ENCODE assay signal across 7 mouse cellular contexts in the genomic region with DNA sequence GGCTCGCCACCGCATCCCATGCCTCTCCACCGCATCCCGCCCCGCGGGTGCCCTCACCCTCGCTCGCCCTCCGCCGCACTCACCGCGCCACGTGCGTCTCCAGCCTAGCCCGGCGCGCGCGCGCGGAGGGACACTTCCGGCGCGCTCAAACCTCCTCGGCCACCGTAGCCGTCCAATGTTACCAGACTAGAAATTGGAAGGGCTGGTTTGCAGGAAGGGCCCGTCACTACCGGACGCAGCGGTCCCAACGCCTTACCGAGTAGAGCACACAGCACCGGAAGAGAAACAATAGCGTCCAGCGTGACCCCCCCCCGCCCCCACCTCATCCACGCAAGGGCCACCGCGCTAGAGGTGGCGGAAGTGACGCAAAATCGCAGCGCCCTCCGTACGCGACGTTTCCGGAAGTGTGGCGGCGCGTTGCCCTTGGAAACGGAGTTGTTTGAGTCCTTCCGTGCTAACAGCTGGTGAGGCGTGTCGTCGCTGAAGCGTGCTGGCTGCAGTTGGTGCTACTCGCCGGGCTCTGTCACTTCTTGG. TPM values are rescaled to one million over a fixed set of nuclear protein-coding genes. Genes with fewer than 3 reads are reported as not detected.
DNase-seq lines count a peak whose midpoint lies in the region; ATAC-seq lines count a peak whose summit lies in the region.

Gar1 (minus strand) TSS at position 362 of the 534 bp plus-strand sequence.

- H3K9ac ChIP-seq in embryonic facial prominence, embryonic 12.5 days: peak within 1 kb of the TSS; percentile 80
- H3K9ac ChIP-seq in limb, embryonic 11.5 days (ENCODE audit: low read length): peak within 1 kb of the TSS; percentile 82
- peak within 1 kb of the TSS; percentile 72 for H3K9ac ChIP-seq in midbrain, embryonic 14.5 days (replicated peaks; ENCODE audit: low read length)

- no peaks in the 10 kb centered on the region for H3K27me3 ChIP-seq in embryonic facial prominence, embryonic 12.5 days
- H3K27me3 ChIP-seq in limb, embryonic 11.5 days (ENCODE audit: control insufficient read depth, insufficient read depth, low read length): no peaks in the 10 kb centered on the region
- H3K27me3 ChIP-seq in midbrain, embryonic 14.5 days (ENCODE audit: control insufficient read depth, insufficient read depth, low read length): no peaks in the 10 kb centered on the region

- peak; percentile 93 for DNase-seq in adrenal gland, postnatal 25 days
- DNase-seq in heart, adult 11 months: peak; percentile 99
- peak; percentile 97 for DNase-seq in kidney, adult 18-20 months
- peak; percentile 97 for DNase-seq in limb, embryonic 11.5 days (ENCODE audit: low spot score)
- DNase-seq in midbrain, embryonic 14.5 days: peak; percentile 99
- DNase-seq in spleen, adult 18-20 months: peak; percentile 89 to 93

- H3K4me1 ChIP-seq in embryonic facial prominence, embryonic 12.5 days: peaks cover 8% of the 10 kb centered on the region
- peaks cover 5% of the 10 kb centered on the region for H3K4me1 ChIP-seq in limb, embryonic 11.5 days (ENCODE audit: control insufficient read depth, insufficient read depth, low read length)
- peaks cover 15% of the 10 kb centered on the region for H3K4me1 ChIP-seq in midbrain, embryonic 14.5 days (ENCODE audit: control insufficient read depth, insufficient read depth, low read length)

- H3K27ac ChIP-seq in embryonic facial prominence, embryonic 12.5 days: peak within 1 kb of the TSS; percentile 86
- H3K27ac ChIP-seq in limb, embryonic 11.5 days (replicated peaks; ENCODE audit: low read depth, low read length): peak within 1 kb of the TSS; percentile 73; the same call in 1 of the 2 replicates
- H3K27ac ChIP-seq in midbrain, embryonic 14.5 days (replicated peaks; ENCODE audit: low read depth, low read length): peak within 1 kb of the TSS; percentile 95

- ATAC-seq in embryonic facial prominence, embryonic 12.5 days (ENCODE audit: insufficient number of reproducible peaks, insufficient read depth, low FRiP score, low TSS enrichment): peak; percentile 90
- ATAC-seq in limb, embryonic 11.5 days (ENCODE audit: insufficient number of reproducible peaks, low FRiP score, low TSS enrichment, low read depth): peak; percentile 90
- ATAC-seq in midbrain, embryonic 14.5 days (ENCODE audit: low FRiP score, low TSS enrichment): peak; percentile 95

- under 1% methylated on average over 60 of the region's 60 CpGs for WGBS in embryonic facial prominence, embryonic 12.5 days
- WGBS in limb, embryonic 11.5 days: under 1% methylated on average over 60 of the region's 60 CpGs
- WGBS in midbrain, embryonic 14.5 days: under 1% methylated on average over 60 of the region's 60 CpGs

- peaks cover 11% of the 10 kb centered on the region for H3K36me3 ChIP-seq in embryonic facial prominence, embryonic 12.5 days
- peaks cover 5% of the 10 kb centered on the region; the same call in 1 of the 2 replicates for H3K36me3 ChIP-seq in limb, embryonic 11.5 days (ENCODE audit: control insufficient read depth, insufficient read depth, low read length)
- peaks cover 12% of the 10 kb centered on the region; the same call in 1 of the 2 replicates for H3K36me3 ChIP-seq in midbrain, embryonic 14.5 days (ENCODE audit: control insufficient read depth, insufficient read depth, low read length)

- no peaks in the 10 kb centered on the region for H3K9me3 ChIP-seq in embryonic facial prominence, embryonic 12.5 days
- H3K9me3 ChIP-seq in limb, embryonic 11.5 days (ENCODE audit: control insufficient read depth, low read length): no peaks in the 10 kb centered on the region
- no peaks in the 10 kb centered on the region for H3K9me3 ChIP-seq in midbrain, embryonic 14.5 days (ENCODE audit: control insufficient read depth, low read length)

- peak within 1 kb of the TSS; percentile 74 for H3K4me2 ChIP-seq in embryonic facial prominence, embryonic 12.5 days (replicated peaks)
- H3K4me2 ChIP-seq in limb, embryonic 11.5 days (ENCODE audit: low read depth, severe bottlenecking): peak within 1 kb of the TSS; percentile 67
- H3K4me2 ChIP-seq in midbrain, embryonic 14.5 days (ENCODE audit: low read length): peak within 1 kb of the TSS; percentile 76

- peak within 1 kb of the TSS; percentile 96 for H3K4me3 ChIP-seq in embryonic facial prominence, embryonic 12.5 days
- H3K4me3 ChIP-seq in limb, embryonic 11.5 days (ENCODE audit: low read depth, low read length): peak within 1 kb of the TSS; percentile 96
- peak within 1 kb of the TSS; percentile 89 for H3K4me3 ChIP-seq in midbrain, embryonic 14.5 days (replicated peaks; ENCODE audit: low read depth, low read length)

RNA-seq across cellular contexts. Expression of gene Gar1, which starts in this region (rescaled TPM):
- 51.0 and 62.4 TPM in 2 replicates for total RNA-seq in adrenal gland, postnatal 25 days (2021)
- 107 and 111 TPM in 2 replicates for polyA plus RNA-seq in embryonic facial prominence, embryonic 12.5 days (2016; fragmentation: Nextera tagmentation; extraction: Ambion mirVana)
- polyA plus RNA-seq in limb, embryonic 11.5 days (2014; fragmentation: Nextera tagmentation; extraction: Ambion mirVana): 44.1 and 55.8 TPM in 2 replicates
- 16.8 and 21.9 TPM in 2 replicates for polyA plus RNA-seq in midbrain, embryonic 14.5 days (2014; fragmentation: Nextera tagmentation; extraction: Ambion mirVana)

Comparison
In these comparisons a context has a peak if more than half of its experiments do, and no peak if none do; other contexts are left out.
1. Peak in every context shown above with its lines: DNase-seq, ATAC-seq, H3K4me3 ChIP-seq and H3K27ac ChIP-seq.